In genomic region chr9:88547851-88548613, GRCm38 (mm10) we compare ENCODE assay signal across 8 mouse cellular contexts. TPM values are rescaled to one million over a fixed set of nuclear protein-coding genes. Genes with fewer than 3 reads are reported as not detected.
A peak's percentile ranks its signal among the peaks of the same experiment; 100 is the strongest.
DNase-seq lines count a peak whose midpoint lies in the region; ATAC-seq lines count a peak whose summit lies in the region.

Gene Zfp949 (plus strand): TSS chr9:88548020.

- no peaks in the 10 kb centered on the region for H3K27me3 ChIP-seq in embryonic facial prominence, embryonic 12.5 days
- no peaks in the 10 kb centered on the region for H3K27me3 ChIP-seq in midbrain, embryonic 11.5 days (ENCODE audit: control insufficient read depth, insufficient read depth, low read length)

- peak; percentile 89 for ATAC-seq in embryonic facial prominence, embryonic 12.5 days (ENCODE audit: insufficient number of reproducible peaks, insufficient read depth, low FRiP score, low TSS enrichment)
- ATAC-seq in midbrain, embryonic 11.5 days (ENCODE audit: low FRiP score), result peak; percentile 93

- H3K4me2 ChIP-seq in embryonic facial prominence, embryonic 12.5 days (replicated peaks), result peak within 1 kb of the TSS; percentile 52
- peak within 1 kb of the TSS; percentile 70 for H3K4me2 ChIP-seq in midbrain, embryonic 11.5 days

- peaks cover 4% of the 10 kb centered on the region for H3K36me3 ChIP-seq in embryonic facial prominence, embryonic 12.5 days
- no peaks in the 10 kb centered on the region for H3K36me3 ChIP-seq in midbrain, embryonic 11.5 days (ENCODE audit: control insufficient read depth, insufficient read depth, low read length)

- H3K4me1 ChIP-seq in embryonic facial prominence, embryonic 12.5 days, result peaks cover 9% of the 10 kb centered on the region
- H3K4me1 ChIP-seq in midbrain, embryonic 11.5 days (ENCODE audit: control insufficient read depth, insufficient read depth, low read length), result peaks cover 8% of the 10 kb centered on the region; the same call in 1 of the 2 replicates

- no peaks in the 10 kb centered on the region for H3K9me3 ChIP-seq in embryonic facial prominence, embryonic 12.5 days
- no peaks in the 10 kb centered on the region for H3K9me3 ChIP-seq in midbrain, embryonic 11.5 days (ENCODE audit: control insufficient read depth, low read length)

- H3K27ac ChIP-seq in embryonic facial prominence, embryonic 12.5 days, result peak within 1 kb of the TSS; percentile 85
- no peak within 1 kb of the TSS; the same call in 1 of the 2 replicates for H3K27ac ChIP-seq in midbrain, embryonic 11.5 days (ENCODE audit: low read depth, low read length)

- peak; percentile 92 for DNase-seq in 3T3-L1 (ENCODE audit: low read depth, low spot score)
- DNase-seq in adrenal gland, postnatal 36 days, result peak; percentile 53 to 66
- peak; percentile 97 for DNase-seq in heart, adult 11 months
- DNase-seq in kidney, adult 11 months, result peak; percentile 83
- peak; percentile 57 for DNase-seq in left cerebral cortex, postnatal 4 days
- DNase-seq in midbrain, embryonic 11.5 days (ENCODE audit: low spot score, missing footprints), result peak; percentile 97
- DNase-seq in skeletal muscle tissue, adult 2 months (ENCODE audit: low read depth, low spot score), result peak; percentile 79

- H3K9ac ChIP-seq in embryonic facial prominence, embryonic 12.5 days, result peak within 1 kb of the TSS; percentile 59
- H3K9ac ChIP-seq in midbrain, embryonic 11.5 days (ENCODE audit: low read length), result peak within 1 kb of the TSS; percentile 65

- WGBS in embryonic facial prominence, embryonic 12.5 days, result under 1% methylated on average over 30 of the region's 30 CpGs
- under 1% methylated on average over 30 of the region's 30 CpGs for WGBS in midbrain, embryonic 11.5 days

- intact Hi-C loops in left cerebral cortex, postnatal 4 days (cut with DNase I), result no loop called here

- peak within 1 kb of the TSS; percentile 82 for H3K4me3 ChIP-seq in embryonic facial prominence, embryonic 12.5 days
- peak within 1 kb of the TSS; percentile 65 for H3K4me3 ChIP-seq in midbrain, embryonic 11.5 days (ENCODE audit: low read depth, low read length)

RNA-seq across cellular contexts. Expression of gene Zfp949, which starts in this region (rescaled TPM):
- total RNA-seq in adrenal gland, postnatal 36 days (2021), result 1 to 10 TPM; 7.7 to 8.8 TPM
- 12.9 and 14.2 TPM in 2 replicates for polyA plus RNA-seq in embryonic facial prominence, embryonic 12.5 days (2016; fragmentation: Nextera tagmentation; extraction: Ambion mirVana)
- 10 to 100 TPM; 17.5 to 19.7 TPM for total RNA-seq in left cerebral cortex, postnatal 4 days (2021)
- 7.6 and 9.6 TPM in 2 replicates for polyA plus RNA-seq in midbrain, embryonic 11.5 days (2014; fragmentation: Nextera tagmentation; extraction: Ambion mirVana)
